Mouse (Mus musculus) T-helper 1 cell (primary cell): ENCODE measurements around the gene Olfr1333.
"Not testable (repeated sequence)": the region's sequence is repeated elsewhere in the genome, so short reads cannot be mapped to it uniquely, and the experiment has no call there.

Experiments used
- in situ Hi-C: fragments of 300-600 bp; cut with MboI, MseI; formaldehyde crosslinking; loops from one replicate; pipeline ENCODE4 v1.15.1; 2025; ENCODE audit warnings: high pct_unique_total_duplicates

Olfr1333 gene

DNA sequence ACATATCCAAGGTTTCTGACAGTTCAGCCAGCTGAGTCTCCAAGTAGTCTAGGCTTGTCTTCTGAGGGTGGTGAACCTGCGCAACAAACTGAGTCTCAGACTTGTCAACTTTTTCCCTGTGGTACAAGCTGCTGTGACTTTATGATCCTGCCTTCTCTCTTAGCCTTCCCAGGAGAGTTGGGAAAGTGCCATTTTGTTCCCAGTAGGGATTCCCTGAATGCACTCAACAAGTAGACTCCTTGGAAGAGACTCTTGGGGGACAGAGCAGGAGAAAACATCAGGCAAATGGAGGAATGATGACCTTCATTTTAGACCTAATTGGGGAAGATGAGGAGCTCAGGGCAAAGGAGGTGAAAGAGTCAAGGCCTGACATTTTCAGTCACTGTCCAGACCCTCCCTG lies at the start of gene Olfr1333:
TSS of gene Olfr1333 (minus strand) at position 101 of the 400 bp plus-strand sequence.
- in situ Hi-C loops = no loop called here

DNA sequence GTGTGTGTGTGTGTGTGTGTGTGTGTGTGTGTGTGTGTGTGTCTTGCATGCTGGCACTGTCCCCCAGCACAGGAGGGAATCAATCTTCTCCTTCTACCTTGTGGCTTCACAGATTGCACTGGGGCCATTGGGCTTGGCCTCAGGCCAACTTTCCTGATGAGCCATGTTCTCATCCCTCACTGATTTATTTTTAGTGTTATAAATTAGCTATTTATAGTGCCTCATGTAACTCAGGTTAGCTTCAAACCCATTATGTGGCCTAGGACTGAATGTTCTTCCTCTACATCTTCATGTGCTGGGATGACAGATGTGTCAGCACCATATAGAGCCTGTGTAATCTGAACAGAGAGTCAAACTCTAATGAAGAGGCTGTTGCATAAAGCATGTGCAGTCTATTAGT lies 31.5 kb upstream of the Olfr1333 start:
- in situ Hi-C loops = no loop called here

GRCm38 (mm10) chr4:118864349-118864748 lies 28.3 kb upstream of the Olfr1333 start, which contains the start of gene Olfr1331:
Gene Olfr1331 (plus strand): TSS chr4:118864649.
- in situ Hi-C loops = no loop called here

DNA sequence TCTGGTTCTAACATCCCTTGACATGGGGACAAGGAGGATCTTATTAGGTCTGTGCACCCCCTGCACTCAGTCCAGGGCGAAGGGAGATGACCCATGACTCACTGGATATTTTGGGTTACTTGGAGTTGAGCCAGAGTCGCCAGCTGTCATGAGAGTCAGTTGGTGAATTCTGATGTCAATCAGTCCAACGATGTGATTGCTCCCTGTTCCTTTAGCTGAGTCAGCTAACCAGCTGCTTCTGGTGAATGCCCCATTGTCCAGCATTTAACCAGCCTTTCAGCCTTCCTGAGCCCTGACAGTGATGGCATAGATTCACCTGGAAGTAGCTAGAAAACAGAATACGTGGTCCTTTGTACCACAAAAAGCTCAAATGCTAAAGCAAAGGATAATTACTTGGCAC lies 26.6 kb upstream of the Olfr1333 start:
- in situ Hi-C loops = no loop called here

DNA sequence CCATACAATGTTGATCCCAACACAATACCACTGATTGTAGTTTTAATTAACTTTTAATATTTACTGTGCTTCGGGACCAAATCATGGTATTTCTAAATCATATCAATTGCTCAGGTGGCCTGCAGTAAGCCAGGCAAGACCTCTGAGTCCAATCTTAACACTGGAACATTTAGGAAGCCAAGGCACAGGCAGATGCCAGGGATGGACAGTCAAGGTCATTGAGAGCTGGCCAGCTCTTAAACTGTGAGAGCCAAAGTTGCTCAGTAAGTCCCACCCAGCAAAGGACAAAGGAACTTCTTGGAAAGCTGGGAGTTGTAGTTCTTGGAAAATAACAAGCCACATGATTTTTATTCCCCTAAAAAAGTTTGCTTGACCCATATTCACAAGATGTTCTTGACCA lies 25.7 kb upstream of the Olfr1333 start:
- in situ Hi-C loops = no loop called here

DNA sequence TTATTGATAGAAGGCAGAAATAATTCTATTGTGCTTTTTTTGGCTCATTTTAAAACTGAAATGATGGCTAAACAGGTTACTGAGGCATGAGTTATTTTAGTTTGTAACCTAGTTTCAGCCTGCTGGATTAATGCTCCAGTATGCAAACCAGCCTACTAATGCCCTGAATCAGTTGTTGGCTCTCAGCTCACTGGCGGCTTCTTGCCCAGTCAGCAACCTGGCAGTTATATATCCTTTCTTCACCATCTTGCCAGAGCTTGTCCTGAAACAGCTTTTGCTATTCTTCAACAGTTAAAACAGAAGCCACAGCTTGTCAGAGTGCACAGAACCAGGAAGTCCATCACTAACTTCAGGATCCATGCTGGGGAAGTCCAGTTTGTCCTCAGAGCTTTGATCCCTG lies 17.2 kb downstream of the Olfr1333 start:
- in situ Hi-C loops = no loop called here

GRCm38 (mm10) chr4:118809844-118810243 lies 26.2 kb downstream of the Olfr1333 start, which contains the start of gene Olfr1335:
Gene Olfr1335 (minus strand): TSS chr4:118809944.
- in situ Hi-C loops = no loop called here

DNA sequence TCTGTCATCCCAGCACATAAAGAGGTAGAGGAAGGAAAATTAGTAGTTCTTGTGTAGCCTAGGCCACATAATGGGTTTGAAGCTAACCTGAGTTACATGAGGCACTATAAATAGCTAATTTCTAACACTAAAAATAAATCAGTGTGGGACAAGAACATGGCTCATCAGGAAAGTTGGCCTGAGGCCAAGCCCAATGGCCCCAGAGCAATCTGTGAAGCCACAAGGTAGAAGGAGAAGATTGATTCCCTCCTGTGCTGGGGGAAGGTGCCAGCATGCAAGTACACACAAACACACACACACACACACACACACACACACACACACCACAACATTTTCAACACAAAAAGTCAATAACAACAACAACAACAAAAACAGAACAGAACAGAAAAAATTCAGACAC lies 43.3 kb downstream of the Olfr1333 start:
- in situ Hi-C loops = not testable (repeated sequence)

DNA sequence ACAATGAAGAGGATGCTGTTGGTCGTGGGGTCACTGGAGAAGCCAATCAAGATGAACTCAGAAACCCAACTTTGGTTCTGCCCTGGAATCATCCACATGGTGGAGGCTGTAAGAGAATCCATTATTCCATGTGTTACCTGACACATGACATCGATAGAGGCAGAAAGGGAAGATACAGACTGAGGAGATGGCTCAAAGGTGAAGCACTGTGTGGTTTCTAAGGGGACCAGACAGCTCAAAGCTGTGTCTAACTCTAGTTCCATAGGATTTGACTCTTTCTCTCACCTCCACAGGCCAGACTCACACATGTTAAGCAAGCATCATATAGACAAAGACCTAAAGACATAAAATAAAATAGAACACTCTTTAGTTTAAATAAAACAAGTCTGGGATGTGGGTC lies 53.6 kb downstream of the Olfr1333 start, which contains the start of gene Olfr1337:
TSS of gene Olfr1337 (minus strand) at position 101 of the 400 bp plus-strand sequence.
- in situ Hi-C loops = no loop called here
